Mouse (Mus musculus) small intestine, adult 2 months (tissue): ENCODE measurements at regions not wholly inside any gene's neighbourhood (a gene's known extent, or its start where the extent isn't known, plus 50 kb on each side); places are given as distances from the start of the nearest gene placed in this dataset.

Experiments used
- CTCF ChIP-seq: fragments of 200-500 bp; IDR thresholded peaks from 2 replicates; pipeline ENCODE4 v1.5.1; 2012; ENCODE audit warnings: low read depth, mild to moderate bottlenecking, control low read depth, inconsistent platforms, low read length, moderate library complexity, mixed read lengths; ENCODE audit not compliant: insufficient replicate concordance, insufficient read length; ENCODE audit errors: extremely low read depth
- POLR2A ChIP-seq: fragments of 200-500 bp; IDR thresholded peaks from 2 replicates; pipeline ENCODE4 v1.6.1; 2012; ENCODE audit warnings: low read depth, mild to moderate bottlenecking, control low read depth, inconsistent platforms, low read length, moderate library complexity

DNA sequence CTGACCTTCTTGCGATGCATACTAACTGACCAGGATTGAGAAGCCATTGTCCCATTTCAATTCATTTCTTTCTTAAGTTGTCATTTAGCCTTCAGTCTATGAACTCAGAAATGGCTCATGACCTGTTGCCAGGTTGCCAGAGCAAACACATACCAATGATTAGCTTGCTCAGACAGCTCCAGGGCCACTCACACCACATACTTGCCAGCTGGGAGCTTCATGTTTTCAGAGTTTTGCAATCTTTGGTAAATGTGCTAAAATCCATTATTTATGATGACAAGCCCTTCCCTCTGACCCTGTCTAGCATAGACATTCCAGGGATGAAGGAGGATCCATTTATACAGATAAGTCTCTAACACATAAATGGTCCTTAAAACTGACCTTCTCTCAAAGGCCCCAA is 121.6 kb upstream of the Bmp4 start:
- TF ChIP-seq CTCF (no peak), POLR2A (no peak)
